Comparison of ENCODE assay signal across 30 mouse cellular contexts in genomic region chr10:78238297-78238696, GRCm38 (mm10). TPM values are rescaled to one million over a fixed set of nuclear protein-coding genes. Genes with fewer than 3 reads are reported as not detected.
DNase-seq lines count a peak whose midpoint lies in the region; ATAC-seq and TF ChIP-seq lines count a peak whose summit lies in the region.
"Had no signal": no experiment of that assay in that cellular context is flagged by ENCODE, and none has a peak within 500 bp of the region (broad histone marks: within the 10 kb centered on the region; RNA-seq: fewer than 3 reads in every experiment).

No protein-coding gene starts in this region.

- H3K4me2 ChIP-seq in liver, embryonic 13.5 days = 0 out of 2 replicates have a peak overlapping the region, but pooled peaks have one; percentile 38
- H3K4me2 ChIP-seq: embryonic facial prominence, embryonic 12.5 days; heart, embryonic 15.5 days; limb, embryonic 15.5 days; lung, embryonic 15.5 days; midbrain, embryonic 12.5 days; neural tube, embryonic 12.5 days had no signal

- H3K9me3 ChIP-seq in liver, embryonic 13.5 days (replicated peaks) = no peaks in the 10 kb centered on the region
- H3K9me3 ChIP-seq: embryonic facial prominence, embryonic 12.5 days; G1E; heart, embryonic 10.5 days; heart, embryonic 15.5 days; limb, embryonic 10.5 days; limb, embryonic 15.5 days; lung, embryonic 15.5 days; midbrain, embryonic 12.5 days; neural tube, embryonic 12.5 days had no signal

- peaks cover 32% of the 10 kb centered on the region for H3K36me3 ChIP-seq in liver, embryonic 13.5 days
- H3K36me3 ChIP-seq: embryonic facial prominence, embryonic 12.5 days; heart, embryonic 15.5 days; lung, embryonic 15.5 days had no signal

- peaks cover 100% of the 10 kb centered on the region for H3K4me1 ChIP-seq in liver, embryonic 13.5 days (replicated peaks)
- peaks cover 14% of the 10 kb centered on the region for H3K4me1 ChIP-seq in cortical plate, adult 2 months (ENCODE audit: control insufficient read depth, insufficient read depth, low read length)
- peaks cover 17% of the 10 kb centered on the region for H3K4me1 ChIP-seq in olfactory bulb, adult 2 months (ENCODE audit: control insufficient read depth, insufficient read depth, low read length)

- TF ChIP-seq CTCF in gastrocnemius, adult 2 months (IDR thresholded peaks at IDR 0.05) = no peak
- TF ChIP-seq CTCF in cortical plate, adult 2 months (IDR thresholded peaks at IDR 0.05; ENCODE audit: extremely low read depth, insufficient read depth, low read length) = no peak
- TF ChIP-seq CTCF in olfactory bulb, adult 2 months (IDR thresholded peaks at IDR 0.05; ENCODE audit: insufficient read depth, low read depth, low read length) = no peak

- H3K27ac ChIP-seq in gastrocnemius, adult 2 months = peak overlapping the region; percentile 31
- H3K27ac ChIP-seq in liver, embryonic 13.5 days = peak overlapping the region; percentile 81
- H3K27ac ChIP-seq in cortical plate, adult 2 months (ENCODE audit: insufficient read depth, low read length) = peak overlapping the region; percentile 62; the same call in 1 of the 2 replicates
- H3K27ac ChIP-seq in olfactory bulb, adult 2 months (ENCODE audit: insufficient read depth, low read depth, low read length) = 0 out of 2 replicates have a peak overlapping the region, but pooled peaks have one; percentile 6
- H3K27ac ChIP-seq: embryonic facial prominence, embryonic 12.5 days; heart, embryonic 10.5 days; heart, embryonic 15.5 days; limb, embryonic 10.5 days; limb, embryonic 15.5 days; lung, embryonic 15.5 days; midbrain, embryonic 12.5 days; neural tube, embryonic 12.5 days had no signal

- 0 out of 2 replicates have a peak overlapping the region, but pooled peaks have one; percentile 33 for H3K9ac ChIP-seq in liver, embryonic 13.5 days
- H3K9ac ChIP-seq: embryonic facial prominence, embryonic 12.5 days; heart, embryonic 15.5 days; limb, embryonic 15.5 days; lung, embryonic 15.5 days; midbrain, embryonic 12.5 days; neural tube, embryonic 12.5 days had no signal

- DNase-seq in gastrocnemius, adult 2 months = no peak
- DNase-seq in gastrocnemius, postnatal 14 days = no peak
- DNase-seq in liver, embryonic 13.5 days = no peak
- no peak for DNase-seq in liver
- DNase-seq: adrenal gland, adult 8-10 months; cerebellum, adult 8-10 months; embryo, embryonic 11 days; gastrocnemius, postnatal 25 days; heart, adult 11 months; kidney, adult 9 months; kidney, postnatal 25 days; spleen, adult 18-20 months; thymus, adult 18-20 months; thymus, postnatal 25 days had no signal

- no peak overlapping the region for H3K4me3 ChIP-seq in gastrocnemius, adult 2 months
- no peak overlapping the region for H3K4me3 ChIP-seq in liver, embryonic 13.5 days (replicated peaks)
- H3K4me3 ChIP-seq in cortical plate, adult 2 months (ENCODE audit: insufficient read depth, low read length) = no peak overlapping the region
- H3K4me3 ChIP-seq in olfactory bulb, adult 2 months (ENCODE audit: insufficient read depth, low read depth, low read length) = no peak overlapping the region
- H3K4me3 ChIP-seq: embryonic facial prominence, embryonic 12.5 days; heart, embryonic 10.5 days; heart, embryonic 15.5 days; limb, embryonic 10.5 days; limb, embryonic 15.5 days; lung, embryonic 15.5 days; midbrain, embryonic 12.5 days; myocyte; neural tube, embryonic 12.5 days had no signal

- intact Hi-C loops in gastrocnemius, adult 2 months (cut with DNase I) = no loop called here
- intact Hi-C loops in gastrocnemius, postnatal 14 days (cut with DNase I; ENCODE audit: low total_unique reads) = no loop called here

- 77% methylated on average over 5 of the region's 5 CpGs for WGBS in liver, embryonic 13.5 days (ENCODE audit: insufficient replicate concordance)
- 80% methylated on average over 5 of the region's 5 CpGs for WGBS in olfactory bulb, adult 2 months

- no peak for TF ChIP-seq POLR2A in cortical plate, adult 2 months (IDR thresholded peaks at IDR 0.05; ENCODE audit: extremely low read depth, insufficient read depth, low read length)
- no peak for TF ChIP-seq POLR2A in olfactory bulb, adult 2 months (IDR thresholded peaks at IDR 0.05; ENCODE audit: insufficient read depth, low read depth, low read length)

- no peaks in the 10 kb centered on the region for H3K27me3 ChIP-seq in liver, embryonic 13.5 days
- H3K27me3 ChIP-seq: embryonic facial prominence, embryonic 12.5 days; heart, embryonic 15.5 days; limb, embryonic 15.5 days; lung, embryonic 15.5 days; midbrain, embryonic 12.5 days; neural tube, embryonic 12.5 days had no signal

- ATAC-seq in liver, embryonic 13.5 days (ENCODE audit: low read depth) = no peak
- no peak for ATAC-seq in inflammation-experienced regulatory T-cells, adult 6 months
- ATAC-seq: forebrain, embryonic 16.5 days; hindbrain, embryonic 16.5 days; intestine, embryonic 16.5 days had no signal

RNA-seq across cellular contexts. Expression of gene Trappc10, which starts 6.1 kb away (rescaled TPM):
- total RNA-seq in gastrocnemius, adult 2 months (2021) = 10 to 100 TPM; 37.9 to 40.1 TPM
- total RNA-seq in gastrocnemius, postnatal 14 days (2021) = 10 to 100 TPM; 30.3 to 31.7 TPM
- polyA plus RNA-seq in liver, embryonic 13.5 days (2015; fragmentation: Nextera tagmentation; extraction: Ambion mirVana) = 15.6 and 15.8 TPM in 2 replicates
- polyA plus RNA-seq in cortical plate, adult 2 months (2012; rRNA removed) = 61.6 and 62.8 TPM in 2 replicates
- 121 TPM in 1 of 2 replicates, not detected in the other for polyA plus RNA-seq in olfactory bulb, adult 2 months (2012; ENCODE audit: insufficient read depth, insufficient read length, low replicate concordance, missing spikeins)
- 10 to 100 TPM in 1 of 3 experiments, 1 to 10 TPM in 2; 5.0 to 10.6 (median 9.2) TPM for polyA plus RNA-seq in inflammation-experienced regulatory T-cells, adult 6 months (2017; shearing (Covaris generic))

RNA-seq across cellular contexts. Expression of gene Pwp2, which starts 53.3 kb away (rescaled TPM):
- total RNA-seq in gastrocnemius, adult 2 months (2021) = 10 to 100 TPM; 10.7 to 11.0 TPM
- 1 to 10 TPM; 8.2 to 8.8 TPM for total RNA-seq in gastrocnemius, postnatal 14 days (2021)
- 16.6 and 18.9 TPM in 2 replicates for polyA plus RNA-seq in liver, embryonic 13.5 days (2015; fragmentation: Nextera tagmentation; extraction: Ambion mirVana)
- 18.2 and 19.6 TPM in 2 replicates for polyA plus RNA-seq in cortical plate, adult 2 months (2012; rRNA removed)
- not detected in 2 replicates for polyA plus RNA-seq in olfactory bulb, adult 2 months (2012; ENCODE audit: insufficient read depth, insufficient read length, low replicate concordance, missing spikeins)
- polyA plus RNA-seq in inflammation-experienced regulatory T-cells, adult 6 months (2017; shearing (Covaris generic)) = 10 to 100 TPM in 2 of 3 experiments, 1 to 10 TPM in 1; 7.9 to 13.5 (median 11.9) TPM

Comparison
In these comparisons a context has a peak if more than half of its experiments do, and no peak if none do; other contexts are left out.
1. H3K27ac ChIP-seq: peak in every context shown above with its lines; median percentile 81 in liver, embryonic 13.5 days; 62 in cortical plate, adult 2 months; 31 in gastrocnemius, adult 2 months; 6 in olfactory bulb, adult 2 months.